In the genomic region with DNA sequence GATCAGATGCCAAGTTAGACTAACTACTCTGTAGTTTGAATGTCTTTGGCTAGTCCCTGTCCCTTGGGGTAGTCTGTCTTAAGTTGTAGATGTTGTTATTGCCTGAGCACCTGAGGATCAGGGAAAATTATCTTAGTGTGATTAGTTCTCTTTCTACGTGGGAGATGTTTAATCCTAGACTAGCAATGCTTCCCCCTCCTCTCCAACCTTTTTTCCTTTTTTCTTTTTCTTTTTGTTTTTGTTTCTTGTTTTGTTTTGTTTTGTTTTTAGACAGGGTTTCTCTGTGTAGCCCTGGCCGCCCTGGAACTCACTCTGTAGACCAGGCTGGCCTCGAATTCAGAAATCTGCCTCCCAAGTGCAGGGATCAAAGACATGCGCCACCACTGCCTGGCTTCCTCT, we compare ENCODE assay signal across 8 mouse cellular contexts. TPM values are rescaled to one million over a fixed set of nuclear protein-coding genes. Genes with fewer than 3 reads are reported as not detected.
A peak's percentile ranks its signal among the peaks of the same experiment; 100 is the strongest.
DNase-seq lines count a peak whose midpoint lies in the region; ATAC-seq and TF ChIP-seq lines count a peak whose summit lies in the region.

A gene (minus strand): TSS at position 100 of the 399 bp plus-strand sequence.

- peak within 1 kb of the TSS; percentile 97 for H3K27ac ChIP-seq in cerebellum, adult 2 months (ENCODE audit: insufficient read depth, low read length)
- peak within 1 kb of the TSS; percentile 89 for H3K27ac ChIP-seq in forebrain, postnatal 0 days (ENCODE audit: low read depth, low read length)
- H3K27ac ChIP-seq in hindbrain, embryonic 15.5 days (replicated peaks), result peak within 1 kb of the TSS; percentile 96
- H3K27ac ChIP-seq in liver, postnatal 0 days (ENCODE audit: low read depth), result peak within 1 kb of the TSS; percentile 97

- TF ChIP-seq EP300 in liver, postnatal 0 days (IDR thresholded peaks at IDR 0.05; ENCODE audit: low read depth), result no peak

- TF ChIP-seq CTCF in cerebellum, adult 2 months (IDR thresholded peaks at IDR 0.05; ENCODE audit: borderline replicate concordance, insufficient read depth, low read depth, low read length), result no peak
- TF ChIP-seq CTCF in forebrain, postnatal 0 days (IDR thresholded peaks at IDR 0.05; ENCODE audit: low read depth), result no peak
- no peak for TF ChIP-seq CTCF in liver, postnatal 0 days (IDR thresholded peaks at IDR 0.05; ENCODE audit: low read depth)

- peaks cover 4% of the 10 kb centered on the region; the same call in 1 of the 2 replicates for H3K4me1 ChIP-seq in cerebellum, adult 2 months (ENCODE audit: control insufficient read depth, insufficient read depth, low read length)
- peaks cover 5% of the 10 kb centered on the region; the same call in 1 of the 2 replicates for H3K4me1 ChIP-seq in forebrain, postnatal 0 days (ENCODE audit: insufficient read depth)
- peaks cover 20% of the 10 kb centered on the region for H3K4me1 ChIP-seq in hindbrain, embryonic 15.5 days (replicated peaks)
- peaks cover 47% of the 10 kb centered on the region for H3K4me1 ChIP-seq in liver, postnatal 0 days (ENCODE audit: insufficient read depth)

- no peaks in the 10 kb centered on the region; the same call in 1 of the 2 replicates for H3K36me3 ChIP-seq in forebrain, postnatal 0 days (ENCODE audit: insufficient read depth)
- H3K36me3 ChIP-seq in hindbrain, embryonic 15.5 days, result no peaks in the 10 kb centered on the region
- peaks cover under 1% of the 10 kb centered on the region for H3K36me3 ChIP-seq in liver, postnatal 0 days (replicated peaks; ENCODE audit: insufficient read depth, low read length)

- peak within 1 kb of the TSS; percentile 95 for H3K4me2 ChIP-seq in forebrain, postnatal 0 days (ENCODE audit: low read depth)
- H3K4me2 ChIP-seq in hindbrain, embryonic 15.5 days, result peak within 1 kb of the TSS; percentile 89
- H3K4me2 ChIP-seq in liver, postnatal 0 days (ENCODE audit: low read depth, low read length), result peak within 1 kb of the TSS; percentile 97

- no peak for TF ChIP-seq POLR2A in cerebellum, adult 2 months (IDR thresholded peaks at IDR 0.05; ENCODE audit: borderline replicate concordance, insufficient read depth, low read length)

- H3K4me3 ChIP-seq in cerebellum, adult 2 months (replicated peaks; ENCODE audit: insufficient read depth, low read depth, low read length), result peak within 1 kb of the TSS; percentile 79
- peak within 1 kb of the TSS; percentile 59 for H3K4me3 ChIP-seq in forebrain, postnatal 0 days (ENCODE audit: low read depth, low read length)
- peak within 1 kb of the TSS; percentile 66 for H3K4me3 ChIP-seq in hindbrain, embryonic 15.5 days
- H3K4me3 ChIP-seq in liver, postnatal 0 days (ENCODE audit: low read depth, low read length), result peak within 1 kb of the TSS; percentile 85

- no peak for DNase-seq in cerebellum, adult 2 months
- DNase-seq in cerebellum, postnatal 4 days (ENCODE audit: low spot score in 2 of 2), result no peak
- DNase-seq in forebrain, postnatal 0 days, result no peak
- no peak for DNase-seq in liver, postnatal 0 days
- no peak for DNase-seq in retina, embryonic 14.5 days (ENCODE audit: low spot score)
- DNase-seq in thymus, postnatal 14 days, result no peak

- H3K9ac ChIP-seq in forebrain, postnatal 0 days, result peak within 1 kb of the TSS; percentile 83
- peak within 1 kb of the TSS; percentile 96 for H3K9ac ChIP-seq in hindbrain, embryonic 15.5 days
- peak within 1 kb of the TSS; percentile 92 for H3K9ac ChIP-seq in liver, postnatal 0 days (replicated peaks)

- no peaks in the 10 kb centered on the region for H3K27me3 ChIP-seq in cerebellum, adult 2 months (ENCODE audit: control insufficient read depth, insufficient read depth, low read length)
- no peaks in the 10 kb centered on the region for H3K27me3 ChIP-seq in forebrain, postnatal 0 days (ENCODE audit: insufficient read depth, low read length)
- H3K27me3 ChIP-seq in hindbrain, embryonic 15.5 days, result no peaks in the 10 kb centered on the region
- H3K27me3 ChIP-seq in liver, postnatal 0 days (ENCODE audit: insufficient read depth, low read length), result no peaks in the 10 kb centered on the region

- no peaks in the 10 kb centered on the region for H3K9me3 ChIP-seq in forebrain, postnatal 0 days (ENCODE audit: low read length)
- H3K9me3 ChIP-seq in hindbrain, embryonic 15.5 days, result no peaks in the 10 kb centered on the region
- no peaks in the 10 kb centered on the region for H3K9me3 ChIP-seq in liver, postnatal 0 days (ENCODE audit: low read length)

- no peak for ATAC-seq in activated CD4-positive, CD25-positive, alpha-beta regulatory T cell, adult 4 months
- no peak for ATAC-seq in forebrain, postnatal 0 days
- no peak for ATAC-seq in hindbrain, embryonic 15.5 days (ENCODE audit: low FRiP score, low read depth)
- ATAC-seq in liver, postnatal 0 days, result no peak

- 72% methylated on average over 4 of the region's 4 CpGs for WGBS in cerebellum, adult 2 months
- WGBS in forebrain, postnatal 0 days, result 56% methylated on average over 4 of the region's 4 CpGs
- 58% methylated on average over 4 of the region's 4 CpGs for WGBS in hindbrain, embryonic 15.5 days
- WGBS in liver, postnatal 0 days (ENCODE audit: insufficient replicate concordance), result 46% methylated on average over 4 of the region's 4 CpGs

RNA-seq across cellular contexts. Expression of the gene that starts here (rescaled TPM):
- polyA plus RNA-seq in cerebellum, adult 2 months (2012; rRNA removed), result 88.4 and 103 TPM in 2 replicates
- polyA plus RNA-seq in activated CD4-positive, CD25-positive, alpha-beta regulatory T cell, adult 4 months (2017; shearing (Covaris generic)), result 10 to 100 TPM; 49.0 to 58.6 TPM
- 62.5 and 109 TPM in 2 replicates for total RNA-seq in forebrain, postnatal 0 days (2014; rRNA removed)
- polyA plus RNA-seq in forebrain, postnatal 0 days (2015; fragmentation: Nextera tagmentation; extraction: Ambion mirVana), result 148 and 172 TPM in 2 replicates
- 99.8 and 99.9 TPM in 2 replicates for polyA plus RNA-seq in hindbrain, embryonic 15.5 days (2015; fragmentation: Nextera tagmentation; extraction: Ambion mirVana)
- 79.4 and 79.9 TPM in 2 replicates for polyA plus RNA-seq in liver, postnatal 0 days (2015; fragmentation: Nextera tagmentation; extraction: Ambion mirVana)
